Mouse (Mus musculus) lung, postnatal 14 days (tissue): Measurements from ENCODE around the gene Klrb1a.

ENCODE experiments used
- DNase-seq: peaks from one replicate; pipeline ENCODE4 v3.0.0; 2021

The Klrb1a gene

DNA sequence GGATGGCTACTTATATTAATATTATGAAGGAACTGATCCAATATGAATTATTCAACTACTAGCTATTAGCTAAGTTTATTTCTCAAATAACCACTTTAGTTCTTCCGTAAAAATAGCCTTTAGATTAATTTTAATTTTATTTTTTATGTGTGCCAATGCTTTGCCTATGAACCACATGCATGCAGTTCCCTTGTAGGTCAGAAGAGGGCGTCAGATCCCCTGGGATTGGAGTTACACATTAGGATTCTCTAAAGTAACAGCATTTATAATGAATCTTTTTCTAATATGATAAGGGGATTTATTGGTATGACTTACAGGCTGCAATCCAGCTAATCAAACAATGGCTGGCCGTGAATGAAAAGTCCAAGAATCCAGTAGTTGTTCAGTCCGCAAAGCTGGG, 23.8 kb downstream of the Klrb1a start:
- DNase-seq = peak; percentile 24

DNA sequence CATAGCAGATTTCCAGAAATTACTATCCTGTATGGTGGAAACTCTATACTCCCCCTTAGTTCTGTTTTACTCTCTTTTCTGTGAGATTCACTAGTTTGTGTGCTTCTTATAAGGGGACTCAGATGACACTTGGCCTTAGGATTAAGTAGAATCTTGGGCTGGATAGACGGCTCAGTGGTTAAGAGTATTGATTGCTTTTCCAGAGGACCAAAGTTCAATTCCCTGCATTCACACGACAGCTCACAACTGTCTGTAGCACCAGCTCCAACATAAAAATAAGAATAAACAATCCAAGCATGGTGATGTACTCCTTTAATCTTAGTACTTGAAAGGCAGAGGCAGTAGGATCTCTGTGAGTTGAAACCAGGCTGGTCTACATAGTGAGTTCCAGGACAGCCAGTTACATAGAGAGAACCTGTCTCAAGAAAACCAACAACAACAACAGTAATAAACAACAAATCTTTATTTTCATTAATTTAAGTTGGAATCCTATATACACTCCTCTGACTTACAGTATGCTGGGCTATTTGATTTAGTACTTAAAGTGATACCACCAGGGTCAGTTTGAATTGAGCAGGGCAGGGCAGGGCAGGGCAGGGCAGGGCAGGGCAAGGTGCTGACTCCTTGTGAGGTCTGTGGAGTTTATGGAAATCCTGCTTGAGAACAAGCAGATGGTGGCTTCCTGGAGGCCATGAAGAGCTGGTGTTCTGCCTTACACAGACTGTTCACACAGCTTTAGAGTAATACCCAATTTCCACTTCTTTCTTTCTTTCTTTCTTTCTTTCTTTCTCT, 24.9 kb downstream of the Klrb1a start:
- DNase-seq = no peak

DNA sequence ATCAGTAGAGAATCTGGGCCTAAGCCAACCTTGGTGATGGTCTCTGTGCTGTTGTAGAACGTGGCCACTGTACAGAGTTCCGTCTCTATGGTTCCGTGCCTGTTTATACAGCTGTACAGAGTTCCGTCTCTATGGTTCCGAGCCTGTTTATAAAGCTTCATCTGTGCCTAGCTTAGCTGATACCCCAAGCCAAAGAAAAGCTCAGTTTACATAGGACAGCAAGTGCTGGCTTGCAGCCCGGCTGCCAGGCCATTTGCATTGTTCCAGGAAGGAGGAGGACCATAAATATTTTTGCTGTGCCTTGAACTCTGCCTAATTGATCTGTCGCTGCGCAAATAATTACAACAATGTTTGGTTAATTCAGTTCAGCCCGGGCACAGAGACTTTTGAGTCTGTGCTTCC, 26.2 kb downstream of the Klrb1a start:
- peak; percentile 78 for DNase-seq

DNA sequence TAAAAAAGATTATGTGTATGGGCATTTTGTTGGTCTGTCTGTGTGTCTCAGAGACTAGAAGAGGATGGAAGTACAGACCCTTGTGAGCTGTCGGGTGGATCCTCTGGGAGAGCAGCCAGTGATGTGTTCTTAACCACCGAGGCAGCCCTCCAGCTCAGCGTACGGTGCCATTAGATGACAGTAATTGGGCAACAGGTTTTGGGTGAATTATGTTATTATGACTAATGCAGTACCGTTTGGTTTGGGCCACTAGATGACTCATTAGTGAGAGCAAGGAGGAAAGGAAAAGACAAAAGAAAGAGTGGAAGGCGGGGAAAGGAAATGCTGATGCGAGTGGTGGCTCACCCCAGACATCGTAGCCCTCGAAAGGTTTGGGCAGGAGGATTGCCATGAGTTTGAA, 28.7 kb downstream of the Klrb1a start:
- no peak for DNase-seq

DNA sequence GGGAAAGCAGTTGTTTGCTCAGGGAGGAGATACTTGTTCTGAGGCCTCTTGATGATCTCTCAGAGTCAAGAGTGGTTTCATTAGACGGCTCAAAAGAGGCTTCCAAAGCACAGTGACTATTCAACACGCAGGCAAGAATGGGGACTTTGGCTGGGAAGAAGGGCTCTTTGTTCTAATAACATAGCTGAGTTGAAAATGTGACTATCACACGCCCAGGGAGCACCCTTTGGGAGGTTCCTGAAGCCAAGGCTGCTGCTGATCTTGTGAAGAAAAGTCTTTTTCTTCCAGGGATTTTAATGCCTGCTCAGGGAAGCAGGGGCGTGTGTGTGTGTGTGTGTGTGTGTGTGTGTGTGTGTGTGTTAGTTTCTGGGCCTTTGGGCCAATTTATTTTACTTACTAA, 33.9 kb downstream of the Klrb1a start:
- DNase-seq = no peak

DNA sequence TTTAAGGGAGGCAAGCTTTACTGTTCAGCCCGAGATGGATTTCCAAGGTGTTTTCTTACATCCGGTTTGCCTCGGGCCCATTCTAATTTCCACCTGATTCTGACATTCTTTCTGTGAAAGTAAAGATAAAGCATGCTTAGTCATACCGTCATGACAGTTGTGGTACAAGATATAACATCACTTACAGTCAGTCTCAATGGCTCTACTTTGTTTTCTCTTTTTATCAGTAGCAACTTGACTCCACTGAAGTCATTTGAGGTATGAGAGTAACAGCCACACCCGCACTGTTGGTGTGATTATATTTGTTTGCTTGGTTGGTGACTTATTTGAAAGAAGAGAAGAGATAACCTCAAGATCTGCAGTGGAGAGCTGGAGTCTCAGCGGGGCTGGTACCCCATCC, 35.7 kb downstream of the Klrb1a start:
- no peak for DNase-seq

DNA sequence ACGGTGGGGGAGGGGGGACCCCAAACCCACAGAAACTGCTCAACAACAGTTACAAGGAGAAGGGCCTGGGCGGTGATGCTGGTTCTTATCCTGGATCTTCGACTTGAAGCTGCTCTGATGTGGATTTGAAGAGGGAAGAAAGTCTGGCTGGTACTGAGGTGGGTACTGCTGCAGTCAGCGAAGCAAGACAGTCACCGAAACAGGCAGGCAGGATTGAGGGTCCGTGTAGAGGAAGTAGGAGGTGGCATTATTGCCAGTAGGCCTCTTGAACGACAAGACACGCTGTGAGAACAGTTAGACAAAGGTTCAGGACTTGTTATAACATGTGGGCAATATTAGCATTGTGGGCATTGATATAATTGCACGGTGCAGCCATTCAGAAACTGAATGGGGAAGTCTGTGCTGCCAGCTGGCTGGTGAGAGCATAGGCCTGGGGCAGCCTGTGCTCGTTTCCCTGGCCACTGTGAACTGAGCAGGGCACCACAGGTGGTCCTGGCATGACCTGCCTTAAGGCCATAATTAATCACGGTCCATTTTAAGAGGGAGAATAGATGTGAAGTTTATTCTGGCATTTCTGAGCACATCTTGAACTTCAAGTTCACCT, 37.6 kb downstream of the Klrb1a start:
- DNase-seq = no peak

DNA sequence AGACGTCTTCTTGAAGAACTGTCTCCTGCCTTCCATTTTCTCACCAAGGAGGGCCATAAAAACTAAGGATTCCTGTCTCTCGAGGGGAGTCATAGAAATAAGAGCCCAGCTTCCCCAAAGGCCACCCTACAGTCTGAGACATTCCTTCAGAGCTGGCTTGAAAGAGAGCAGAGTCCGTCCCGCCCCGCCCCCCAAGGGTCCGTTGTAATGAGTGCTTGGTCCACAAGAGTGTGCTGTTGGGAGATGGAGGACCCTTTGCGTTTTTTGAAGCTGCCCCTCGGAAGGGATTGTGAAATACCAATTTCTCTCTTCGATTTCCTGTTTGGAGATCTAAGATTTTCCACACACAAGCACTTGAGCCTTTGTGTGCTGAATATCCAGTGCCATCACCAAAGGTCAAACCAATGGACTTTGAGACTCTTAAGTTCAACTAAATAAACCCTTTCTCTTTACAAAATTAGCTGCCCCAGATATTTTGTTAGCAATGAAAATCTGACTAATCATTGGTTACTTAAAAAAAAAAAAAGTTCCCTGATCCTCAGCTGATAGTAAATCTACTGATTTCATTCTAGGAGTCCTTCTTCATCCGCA, 39.2 kb downstream of the Klrb1a start:
- DNase-seq = peak; percentile 47

DNA sequence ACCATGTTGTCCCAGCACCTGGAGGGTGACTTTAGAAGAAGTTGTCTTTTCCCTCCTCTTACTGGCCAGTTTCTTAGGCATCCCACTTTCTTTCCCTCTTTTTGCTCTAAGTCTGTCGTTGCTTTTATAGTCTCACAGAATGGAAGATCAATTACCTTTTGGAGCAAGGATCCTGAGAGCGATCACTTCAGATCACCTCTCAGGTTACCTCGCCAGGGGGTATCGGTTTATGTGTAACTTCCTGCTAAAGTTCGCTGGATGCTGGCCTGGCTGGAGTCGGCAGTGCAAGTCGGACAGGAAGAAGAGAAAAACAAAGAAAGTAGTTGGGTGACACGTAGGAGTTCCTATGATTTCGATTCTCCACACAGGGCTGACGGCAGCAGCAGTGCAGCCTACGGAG, 41.8 kb downstream of the Klrb1a start, which contains the start of gene A2ml1:
A2ml1 (minus strand) TSS at position 101 of the 400 bp plus-strand sequence.
- no peak for DNase-seq

DNA sequence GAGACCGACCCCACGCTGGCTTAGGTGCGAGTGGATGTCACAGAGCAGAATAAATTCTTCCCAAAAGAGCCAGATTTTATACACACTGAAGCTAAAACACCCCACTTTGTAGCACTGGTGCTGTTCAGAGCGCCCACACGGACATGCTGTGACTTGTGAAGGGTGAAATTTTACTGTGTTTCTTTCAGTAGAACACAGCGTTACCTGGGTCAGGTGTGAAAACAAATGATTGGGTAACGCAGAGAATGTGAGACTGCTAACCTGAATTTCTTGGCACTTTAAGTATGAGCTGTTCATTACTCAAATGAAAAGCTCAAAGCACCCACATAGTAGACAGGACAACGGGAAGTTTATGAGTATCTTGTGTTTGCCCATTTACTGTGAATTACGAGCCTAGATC, 46.0 kb downstream of the Klrb1a start:
- no peak for DNase-seq

DNA sequence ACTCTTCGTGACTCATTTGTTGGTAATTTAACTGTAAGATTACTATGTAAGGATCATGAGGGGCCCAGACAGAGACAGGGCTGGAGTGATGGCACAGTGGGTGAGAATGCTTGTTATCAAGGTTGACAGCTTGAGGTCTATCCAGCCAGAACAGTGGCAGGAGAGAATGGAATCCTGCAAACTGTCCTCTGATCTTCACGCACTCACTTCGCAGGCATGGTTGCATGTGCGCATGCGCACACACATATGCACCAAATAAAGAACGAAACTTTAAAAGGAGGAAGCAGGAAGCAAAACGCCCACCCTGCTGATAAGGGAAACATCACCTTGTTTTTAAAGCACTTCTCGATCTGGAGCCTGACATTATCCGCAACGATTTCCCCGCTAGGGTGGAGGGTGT, 56.7 kb downstream of the Klrb1a start:
- DNase-seq = no peak
